Mouse (Mus musculus) retina, embryonic 14.5 days (tissue): ENCODE measurements around the gene Wnt5a.

ENCODE experiments used
- DNase-seq: peaks from one replicate; pipeline ENCODE4 v3.0.0-alpha.2; 2015; ENCODE audit warnings: low spot score

Gene Wnt5a

DNA sequence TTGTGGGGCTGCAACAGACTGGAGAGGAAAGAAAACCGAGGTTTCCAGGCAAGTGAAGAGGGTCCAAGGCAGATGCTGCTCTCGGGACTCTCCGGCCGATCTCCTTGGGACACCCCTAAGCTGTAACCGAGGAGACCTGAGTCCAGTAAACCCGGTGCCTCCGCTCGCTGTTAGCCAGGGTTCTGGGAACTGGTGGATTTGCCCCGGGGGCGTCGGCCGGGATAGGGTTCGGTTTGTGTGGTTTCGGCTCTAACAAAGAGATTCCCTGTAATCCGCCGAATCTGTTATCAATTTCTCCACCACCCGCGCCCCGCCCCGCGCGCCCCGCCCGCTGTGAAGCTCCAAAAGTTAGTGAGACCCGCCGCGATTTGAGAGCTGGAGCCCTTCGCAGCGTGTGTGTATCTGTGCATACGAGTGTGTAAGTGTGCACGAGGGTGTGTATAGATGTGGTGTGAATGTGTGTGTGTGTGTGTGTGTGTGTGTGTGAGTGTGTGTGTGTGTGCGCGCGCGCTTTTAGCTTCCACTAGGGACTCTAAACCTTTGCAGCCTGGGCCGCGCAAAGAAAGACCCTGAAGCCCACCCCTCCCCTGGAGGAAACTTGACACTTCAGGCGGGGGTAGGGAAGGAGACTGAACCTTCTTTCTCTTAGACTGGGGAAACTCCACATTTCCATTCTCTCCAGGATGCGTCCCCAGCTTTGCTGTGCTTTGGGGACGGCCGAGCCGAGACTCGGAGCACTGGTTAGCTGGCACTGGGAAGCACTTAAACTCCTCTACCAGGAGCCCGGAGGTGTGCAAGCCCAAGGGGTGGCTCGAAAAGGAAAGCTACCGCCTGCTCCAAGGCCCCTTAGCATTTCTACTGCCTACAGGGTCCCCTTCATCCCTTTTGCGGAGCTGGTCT lies 5.1 kb downstream of the Wnt5a start:
- DNase-seq, result peak; percentile 43

DNA sequence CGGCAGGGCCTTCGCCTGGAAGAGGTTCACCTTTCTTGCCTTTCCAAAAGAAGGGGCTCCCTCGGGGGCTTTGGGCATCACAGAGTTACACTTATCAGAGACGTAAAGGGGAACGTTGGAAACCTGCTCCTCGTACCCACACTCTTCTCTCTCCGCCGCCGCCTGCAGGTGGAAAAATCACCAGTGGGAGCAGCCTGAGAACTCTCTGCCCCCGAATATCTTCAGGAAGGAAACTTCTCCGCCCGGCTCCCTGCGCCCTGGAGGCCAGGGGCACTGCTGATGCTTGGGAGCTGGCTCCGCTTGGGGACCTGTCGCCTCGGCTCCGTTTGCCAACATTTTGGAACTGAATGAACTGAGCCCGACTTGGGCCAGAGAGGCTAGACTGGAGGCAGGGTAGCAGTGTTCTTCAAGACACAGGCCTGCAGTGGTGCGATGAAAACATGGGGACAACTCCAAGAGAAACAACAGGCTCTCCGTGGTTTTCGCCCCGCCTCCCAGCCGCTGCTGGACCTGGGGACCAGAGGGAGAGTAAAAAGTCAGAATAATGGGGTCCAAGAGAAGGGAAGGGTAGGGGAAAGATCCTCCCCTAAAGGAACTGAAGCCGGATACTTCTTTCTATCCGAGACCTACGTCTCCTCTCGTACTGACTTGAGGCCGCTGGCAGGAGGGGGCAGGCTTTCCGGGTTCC lies 5.9 kb downstream of the Wnt5a start:
- DNase-seq, result peak; percentile 50

DNA sequence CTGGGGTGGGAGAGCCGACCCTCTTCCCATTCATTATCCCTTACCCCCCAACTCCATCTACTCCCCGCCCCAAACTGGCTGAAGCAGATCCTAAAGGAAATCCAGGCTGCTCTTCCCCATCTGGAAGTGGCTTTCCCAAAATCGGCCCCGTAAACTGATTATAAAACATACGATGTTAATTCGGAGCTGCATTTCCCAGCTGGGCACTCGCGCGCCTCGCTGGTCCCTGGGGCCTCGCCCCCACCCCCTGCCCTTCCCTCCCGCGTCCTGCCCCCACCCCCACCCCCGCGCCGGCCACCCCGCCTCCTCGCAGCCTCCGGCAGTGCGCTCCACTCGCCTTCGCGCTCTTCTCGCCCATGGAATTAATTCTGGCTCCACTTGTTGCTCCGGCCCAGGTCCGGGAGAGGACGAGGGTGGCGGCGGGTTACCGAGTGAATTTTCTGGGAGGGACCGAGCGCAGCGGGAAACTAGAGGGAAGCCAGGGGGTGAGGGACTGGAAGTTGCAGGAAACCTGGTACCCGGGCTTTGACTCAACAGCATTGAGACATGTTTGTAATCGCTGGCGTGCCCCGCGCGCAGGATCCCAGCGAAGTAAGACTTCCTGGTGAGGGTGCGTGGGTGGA lies 6.6 kb downstream of the Wnt5a start:
- peak; percentile 35 for DNase-seq

DNA sequence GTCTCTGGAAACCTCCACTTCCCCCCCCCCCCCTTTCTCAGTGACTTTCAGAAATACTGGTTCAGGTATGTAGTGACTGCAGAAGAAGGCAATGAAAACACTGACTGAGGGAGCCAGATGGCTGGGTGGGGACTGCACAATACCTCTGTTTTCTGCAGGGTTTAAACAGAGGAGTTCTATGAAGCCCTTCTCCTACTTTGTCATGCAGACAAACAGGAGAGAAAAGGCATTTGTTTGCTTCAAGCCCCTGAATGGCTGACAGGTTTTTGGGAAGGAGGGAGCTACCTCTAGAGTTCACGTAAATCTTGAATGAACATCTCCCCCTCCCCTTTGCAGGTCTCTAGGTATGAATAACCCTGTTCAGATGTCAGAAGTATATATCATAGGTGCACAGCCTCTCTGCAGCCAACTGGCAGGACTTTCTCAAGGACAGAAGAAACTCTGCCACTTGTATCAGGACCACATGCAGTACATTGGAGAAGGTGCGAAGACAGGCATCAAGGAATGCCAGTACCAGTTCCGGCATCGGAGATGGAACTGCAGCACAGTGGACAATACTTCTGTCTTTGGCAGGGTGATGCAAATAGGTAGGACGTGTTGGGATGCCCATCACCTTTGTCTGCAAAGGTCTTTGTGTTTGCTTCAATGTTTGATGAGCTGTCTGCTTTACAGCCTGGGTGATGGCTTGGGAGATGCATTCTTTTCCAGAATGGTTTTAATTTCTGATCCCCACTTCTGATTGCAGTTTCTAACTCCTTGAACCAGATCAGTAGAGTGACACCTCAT lies 8.4 kb downstream of the Wnt5a start:
- DNase-seq, result no peak

DNA sequence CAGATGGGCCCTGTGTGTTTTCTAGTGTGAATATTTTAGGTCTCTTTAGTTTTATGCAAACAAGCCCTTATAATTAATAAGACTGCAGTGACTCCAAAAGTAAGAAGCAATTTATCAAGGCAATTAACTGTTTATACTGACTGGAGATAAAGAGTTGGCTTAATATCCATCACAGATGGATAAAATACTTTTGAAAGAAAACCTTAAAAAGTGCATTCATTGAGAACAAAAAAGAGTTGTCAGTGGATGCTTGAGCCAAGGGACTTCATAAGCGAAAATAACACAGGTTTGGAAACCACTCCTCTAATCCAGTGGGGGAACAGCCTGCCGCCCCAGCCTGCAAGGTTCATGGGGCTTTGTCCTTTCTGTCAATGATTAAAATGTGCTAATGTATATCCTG lies 9.6 kb downstream of the Wnt5a start:
- DNase-seq, result no peak

DNA sequence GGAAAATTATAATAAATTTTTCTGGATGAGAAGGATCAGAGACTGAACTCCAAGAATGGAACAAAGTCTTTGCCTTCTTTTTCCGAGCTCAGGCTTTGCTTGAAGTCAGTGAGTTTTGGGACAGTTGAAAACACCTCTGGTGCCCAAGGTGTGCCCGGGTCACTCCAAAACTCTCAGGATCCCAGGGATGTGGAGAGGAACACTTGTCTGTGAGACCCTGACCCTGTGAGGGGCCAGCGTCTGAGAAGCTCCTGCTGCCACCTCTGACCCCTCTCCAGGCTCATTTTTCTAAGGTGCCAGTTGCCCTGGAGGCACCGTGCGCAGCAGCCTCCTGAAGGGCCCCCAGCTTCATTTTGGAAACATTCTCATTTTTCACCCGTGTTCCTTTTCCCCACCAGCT lies 10.8 kb downstream of the Wnt5a start:
- no peak for DNase-seq

DNA sequence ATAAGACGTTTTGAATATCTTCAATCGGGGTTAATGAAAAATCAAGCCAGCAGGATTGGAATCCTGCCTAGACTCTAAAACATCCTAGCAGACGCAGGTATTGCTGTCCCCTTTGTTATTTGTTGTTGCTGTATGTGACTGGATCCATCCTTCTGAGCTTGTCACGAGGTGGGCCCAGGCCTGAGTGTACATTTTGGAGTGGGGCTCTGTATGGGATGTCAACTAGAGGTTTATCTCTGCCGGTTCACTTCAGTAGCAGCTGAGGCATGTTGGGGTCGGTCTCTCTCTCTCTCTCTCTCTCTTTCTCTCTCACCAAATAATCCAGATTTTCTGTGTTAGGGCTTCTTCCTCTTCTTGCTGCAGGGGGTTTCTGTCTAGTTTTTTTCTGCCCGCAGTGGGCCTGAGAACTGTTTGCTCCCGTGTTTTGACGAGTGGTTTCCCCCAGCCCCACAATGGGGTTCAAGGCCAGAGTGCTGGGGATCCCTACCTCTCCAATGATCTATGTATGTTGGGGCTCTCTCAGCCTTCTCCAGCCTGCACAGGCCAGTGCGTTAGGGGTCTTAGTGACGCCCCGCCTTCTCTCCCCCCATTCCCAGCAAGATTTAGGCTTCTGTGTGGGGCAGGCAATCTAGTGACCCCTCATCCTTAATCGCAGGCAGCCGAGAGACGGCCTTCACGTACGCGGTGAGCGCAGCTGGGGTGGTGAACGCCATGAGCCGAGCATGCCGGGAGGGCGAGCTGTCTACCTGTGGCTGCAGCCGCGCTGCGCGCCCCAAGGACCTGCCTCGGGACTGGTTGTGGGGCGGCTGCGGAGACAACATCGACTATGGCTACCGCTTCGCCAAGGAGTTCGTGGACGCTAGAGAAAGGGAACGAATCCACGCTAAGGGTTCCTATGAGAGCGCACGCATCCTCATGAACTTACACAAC lies 13.3 kb downstream of the Wnt5a start:
- no peak for DNase-seq

DNA sequence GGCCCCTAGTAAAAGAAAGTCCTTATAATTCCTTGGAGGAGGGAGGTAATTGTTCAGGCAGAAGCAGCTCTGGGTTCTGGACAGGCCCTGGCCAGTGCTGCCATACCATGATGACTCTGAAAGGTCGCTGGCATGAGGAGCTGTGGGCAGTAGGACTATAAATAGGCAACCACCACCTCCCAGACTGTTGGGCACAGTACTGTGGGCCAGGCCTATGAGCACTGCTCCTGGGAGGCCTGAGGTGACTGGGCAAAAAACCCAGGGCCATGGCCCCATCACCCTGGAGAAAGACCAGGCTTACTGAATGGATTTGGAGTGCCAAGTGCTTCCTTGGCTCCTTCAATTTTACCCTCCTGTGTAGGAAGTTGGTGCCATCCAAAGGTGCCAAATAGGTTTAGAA lies 16.6 kb downstream of the Wnt5a start:
- no peak for DNase-seq

DNA sequence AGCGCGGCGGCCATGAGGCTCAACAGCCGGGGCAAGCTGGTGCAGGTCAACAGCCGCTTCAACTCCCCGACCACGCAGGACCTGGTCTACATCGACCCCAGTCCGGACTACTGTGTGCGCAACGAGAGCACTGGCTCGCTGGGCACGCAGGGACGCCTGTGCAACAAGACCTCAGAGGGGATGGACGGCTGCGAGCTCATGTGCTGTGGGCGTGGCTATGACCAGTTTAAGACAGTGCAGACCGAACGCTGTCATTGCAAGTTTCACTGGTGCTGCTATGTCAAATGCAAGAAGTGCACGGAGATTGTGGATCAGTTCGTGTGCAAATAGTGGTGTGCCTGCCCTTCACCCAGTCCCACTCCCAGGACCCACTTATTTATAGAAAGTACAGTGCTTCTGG lies 18.1 kb downstream of the Wnt5a start:
- no peak for DNase-seq

DNA sequence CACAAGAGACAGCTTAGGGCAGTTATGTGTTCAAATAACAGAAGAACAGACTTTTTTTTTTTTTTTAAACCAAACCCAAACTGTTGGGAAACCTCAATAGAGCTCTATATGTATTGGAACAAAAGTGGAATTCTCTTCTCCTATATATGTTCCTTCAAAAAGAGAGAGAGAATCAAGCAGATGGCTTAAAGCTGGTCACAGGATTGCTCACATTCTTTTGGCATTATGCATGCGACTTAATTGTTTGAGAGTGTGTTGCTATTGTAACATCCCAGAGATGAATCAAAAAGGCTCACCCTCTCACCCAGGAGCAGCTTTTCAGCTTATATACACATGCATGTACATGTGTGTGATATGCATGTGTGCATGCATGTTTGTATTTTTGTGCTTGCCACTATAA lies 21.0 kb downstream of the Wnt5a start:
- DNase-seq, result no peak

DNA sequence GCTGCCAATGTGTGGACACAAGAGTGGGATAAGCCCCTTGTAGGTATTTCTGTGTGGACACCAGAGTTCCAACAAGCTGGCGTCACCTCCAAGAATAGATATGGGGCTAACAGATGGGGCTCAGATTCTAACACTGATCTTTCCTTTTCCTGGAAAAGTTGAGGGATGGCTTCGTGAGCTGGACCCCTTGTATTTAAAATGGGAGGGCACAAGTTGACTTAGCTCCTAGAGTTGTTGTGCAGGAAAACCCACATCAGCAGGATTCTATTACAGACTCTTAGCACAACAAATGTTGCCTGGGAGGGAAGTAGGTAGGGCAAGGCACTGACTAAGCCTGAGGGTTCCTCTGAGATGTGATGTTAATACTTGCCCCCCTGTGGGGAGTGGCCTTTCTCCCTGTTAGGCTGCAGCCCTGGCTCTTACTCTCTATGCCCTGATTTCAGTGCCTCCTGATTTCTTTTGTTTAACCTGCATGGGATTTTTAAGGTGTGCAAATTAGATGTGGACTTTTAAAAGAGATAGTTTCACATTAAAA lies 23.7 kb downstream of the Wnt5a start:
- DNase-seq, result no peak

DNA sequence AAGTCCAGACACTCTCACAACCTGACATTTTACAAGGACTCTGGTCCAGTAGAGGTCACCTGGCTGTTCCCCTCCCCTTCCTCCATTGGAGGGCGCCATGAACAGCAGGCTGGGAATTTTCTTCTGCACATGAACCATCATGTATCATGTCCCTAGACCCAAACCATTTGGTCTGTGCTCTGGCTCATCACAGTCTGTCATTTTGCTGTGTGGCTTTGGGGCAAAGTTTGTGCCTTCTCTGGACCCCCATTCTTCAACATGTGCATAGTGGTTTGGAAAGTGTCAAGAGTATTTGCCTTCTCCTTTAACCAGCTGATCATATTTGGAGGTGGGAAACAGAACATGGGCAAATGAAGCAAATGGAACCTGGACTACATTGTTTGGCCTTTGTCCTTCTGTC lies 27.0 kb downstream of the Wnt5a start:
- no peak for DNase-seq

DNA sequence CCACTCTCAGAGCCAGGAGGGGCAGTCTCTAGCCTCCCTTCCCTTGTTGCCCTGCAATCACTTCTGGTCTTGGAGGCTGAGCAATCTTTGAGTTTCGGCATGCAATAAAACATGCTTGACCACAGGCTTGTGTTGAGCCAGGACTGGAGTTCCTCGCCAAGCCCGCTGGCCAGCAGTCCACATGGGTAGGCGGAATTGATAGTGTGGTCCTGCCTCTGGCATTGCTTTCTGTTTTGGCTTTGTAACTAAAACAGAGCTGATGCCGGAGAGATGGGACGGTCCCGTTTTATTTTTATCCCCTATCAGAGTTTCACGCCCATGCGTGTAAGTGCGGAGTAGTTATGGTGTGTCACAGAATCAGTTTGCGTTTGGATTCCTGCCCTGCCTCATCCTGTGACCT lies 28.4 kb downstream of the Wnt5a start:
- DNase-seq, result no peak

DNA sequence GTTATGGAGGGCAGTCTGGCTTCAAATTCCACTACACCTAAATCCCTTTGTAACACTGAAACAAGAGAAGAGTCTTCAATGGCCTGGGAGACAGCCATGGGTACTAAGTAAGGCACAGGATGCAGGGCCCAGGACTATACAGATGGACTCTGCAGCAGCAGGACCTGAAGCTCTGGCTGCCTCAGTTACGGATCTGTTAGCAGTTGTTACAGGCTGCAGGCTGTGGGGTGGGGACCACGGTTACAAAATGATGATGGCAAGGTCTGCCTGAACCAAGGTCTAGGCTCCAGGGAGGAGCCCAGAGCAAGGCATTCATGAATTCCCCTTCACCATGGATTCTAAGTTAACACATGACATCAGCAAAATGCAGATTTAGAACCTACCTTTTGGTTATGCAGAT lies 29.3 kb downstream of the Wnt5a start:
- no peak for DNase-seq

DNA sequence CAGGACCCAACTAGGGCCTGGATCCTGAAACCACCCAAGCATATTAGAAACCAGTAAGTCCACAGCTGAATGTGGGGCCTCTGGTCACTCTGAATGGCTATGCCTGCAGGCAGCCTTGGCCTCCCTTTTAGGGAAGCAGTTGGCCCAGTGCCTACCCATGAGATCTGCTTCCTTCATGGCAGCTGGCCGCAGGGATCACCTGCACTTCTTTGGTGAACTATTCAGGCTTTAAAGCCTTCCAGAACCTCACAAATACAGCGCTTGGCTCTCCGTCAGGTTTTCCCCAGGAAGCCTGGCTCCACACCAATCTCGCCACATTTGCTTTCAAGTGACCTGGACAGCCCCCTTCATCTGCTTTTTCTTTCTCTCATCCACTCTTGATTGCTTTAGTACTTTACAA lies 31.3 kb downstream of the Wnt5a start:
- no peak for DNase-seq

DNA sequence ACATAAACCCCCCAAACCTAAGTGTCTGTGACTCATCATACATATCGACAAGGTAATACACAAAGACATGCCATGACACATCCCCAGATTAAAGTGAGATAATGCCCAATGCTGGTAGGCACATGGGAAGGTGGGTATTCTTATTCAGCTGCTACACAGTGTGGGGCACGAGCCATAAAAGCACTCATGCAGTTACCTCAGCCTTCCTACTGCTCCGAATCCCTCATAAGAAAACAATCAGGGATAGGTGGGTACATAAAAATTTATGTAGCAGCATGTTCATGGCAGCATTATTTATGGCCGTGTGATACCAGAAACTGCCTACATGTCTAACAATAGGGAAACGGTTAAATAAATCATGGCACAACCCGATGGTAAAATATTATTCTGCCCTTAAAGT lies 35.0 kb downstream of the Wnt5a start:
- no peak for DNase-seq

DNA sequence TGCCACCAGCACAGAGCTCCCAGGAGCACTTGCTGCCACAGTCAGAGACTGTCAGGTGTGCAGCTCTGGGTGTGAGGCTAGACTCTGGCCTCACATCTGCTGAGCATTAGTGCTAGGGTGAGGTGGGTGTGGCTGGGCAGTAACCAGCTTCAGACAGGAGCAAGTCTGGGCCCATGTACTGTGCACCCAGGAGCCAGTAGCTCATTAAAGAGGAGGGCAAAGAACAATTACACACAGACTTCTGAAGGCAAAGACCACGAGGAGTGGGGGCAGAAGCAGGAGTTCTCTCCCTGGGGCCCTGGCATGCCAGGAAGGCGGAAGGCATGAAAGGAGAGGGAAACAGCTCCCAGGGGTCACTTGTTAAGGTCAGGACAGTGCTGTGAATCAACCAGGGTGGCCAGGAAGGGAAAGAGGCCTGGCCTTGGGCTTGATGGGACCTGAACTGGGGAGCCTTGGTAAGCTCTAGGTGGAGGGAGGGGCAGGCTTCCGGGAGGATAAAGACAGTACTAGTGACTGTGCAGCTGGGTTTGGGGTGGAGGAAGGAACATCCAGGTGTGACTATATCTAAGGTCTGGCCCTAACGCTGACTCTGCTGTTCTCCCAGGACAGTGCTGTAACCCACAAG lies 37.7 kb downstream of the Wnt5a start:
- DNase-seq, result no peak

DNA sequence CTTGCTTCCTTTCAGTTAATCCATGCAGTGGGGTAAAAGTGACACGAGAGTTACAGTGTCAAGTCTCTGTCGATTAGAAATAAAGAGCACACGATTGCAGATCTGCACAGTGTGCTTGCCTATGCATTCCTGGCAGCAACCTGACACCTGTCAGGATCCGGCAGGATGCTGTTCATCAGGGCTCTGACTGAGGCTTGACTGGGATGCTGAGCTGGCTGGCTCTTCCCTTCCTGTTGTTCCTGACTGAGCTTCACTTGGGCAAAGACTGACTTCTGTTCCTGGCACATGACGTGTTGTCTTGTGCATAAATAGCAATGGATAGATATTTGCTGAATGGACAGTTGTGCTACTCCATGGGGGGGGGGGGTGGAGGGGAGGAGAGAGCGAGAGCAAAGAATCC lies 57.3 kb downstream of the Wnt5a start:
- no peak for DNase-seq
